Mouse (Mus musculus): ENCODE measurements around the gene Cdhr2. TPM values are rescaled to one million over a fixed set of nuclear protein-coding genes. Genes with fewer than 3 reads are reported as not detected.
A peak's percentile ranks its signal among the peaks of the same experiment; 100 is the strongest.

Cdhr2 gene
- polyA plus RNA-seq, 1 experiment from 2014 or later, result not detected

GRCm38 (mm10) chr13:54765281-54766191 is 64.3 kb downstream of the Cdhr2 start:
- Histone ChIP-seq H3K9me3 (ENCODE audit: low read length) (no peaks in the 10 kb centered on the region), H3K9ac (replicated peaks; ENCODE audit: low read depth) (no peak overlapping the region), H3K27me3 (replicated peaks; ENCODE audit: insufficient read depth, low read length) (peaks cover 22% of the 10 kb centered on the region), H3K4me2 (replicated peaks; ENCODE audit: low read depth, low read length) (peak overlapping the region; percentile 17; the same call in 1 of the 2 replicates), H3K4me1 (ENCODE audit: insufficient read depth, low read depth, low read length) (no peaks in the 10 kb centered on the region), H3K4me3 (ENCODE audit: low read depth, low read length) (no peak overlapping the region), H3K27ac (ENCODE audit: low read length) (no peak overlapping the region), H3K36me3 (ENCODE audit: insufficient read depth, low read length) (no peaks in the 10 kb centered on the region)
- DNase-seq (ENCODE audit: low spot score) (no peak), ATAC-seq (no peak)
- 5% methylated on average over 44 of the region's 44 CpGs for WGBS
- TF ChIP-seq EP300 (IDR thresholded peaks at IDR 0.05), result no peak
- TF ChIP-seq CTCF (IDR thresholded peaks at IDR 0.05), result no peak

- no peak within 1 kb of the TSS for H3K9ac ChIP-seq (replicated peaks; ENCODE audit: low read depth)
- peak; percentile 48; the same call in 1 of the 2 replicates for ATAC-seq
- peak within 1 kb of the TSS; percentile 17; the same call in 1 of the 2 replicates for H3K4me2 ChIP-seq (replicated peaks; ENCODE audit: low read depth, low read length)
- no peaks in the 10 kb centered on the region for H3K9me3 ChIP-seq (ENCODE audit: low read length)
- H3K4me3 ChIP-seq (ENCODE audit: low read depth, low read length), result no peak within 1 kb of the TSS
- WGBS, result 3% methylated on average over 35 of the region's 35 CpGs
- no peak within 1 kb of the TSS for H3K27ac ChIP-seq (ENCODE audit: low read length)
- TF ChIP-seq EP300 (IDR thresholded peaks at IDR 0.05), result no peak
- TF ChIP-seq CTCF (IDR thresholded peaks at IDR 0.05), result peak; percentile 73
- H3K27me3 ChIP-seq (replicated peaks; ENCODE audit: insufficient read depth, low read length), result peaks cover 22% of the 10 kb centered on the region
- no peaks in the 10 kb centered on the region for H3K4me1 ChIP-seq (ENCODE audit: insufficient read depth, low read depth, low read length)
- no peak for DNase-seq (ENCODE audit: low spot score)
- no peaks in the 10 kb centered on the region for H3K36me3 ChIP-seq (ENCODE audit: insufficient read depth, low read length)
Observed at GRCm38 (mm10) chr13:54766192-54766768, 65.0 kb downstream of the Cdhr2 start, which contains the start of gene Sncb. Sncb (minus strand) TSS chr13:54766595.

- H3K4me2 ChIP-seq (replicated peaks; ENCODE audit: low read depth, low read length), result no peak overlapping the region
- no peak for ATAC-seq
- DNase-seq (ENCODE audit: low spot score), result no peak
- H3K9ac ChIP-seq (replicated peaks; ENCODE audit: low read depth), result no peak overlapping the region
- H3K27ac ChIP-seq (ENCODE audit: low read length), result no peak overlapping the region
- TF ChIP-seq EP300 (IDR thresholded peaks at IDR 0.05) (no peak), CTCF (IDR thresholded peaks at IDR 0.05) (no peak)
- no peaks in the 10 kb centered on the region for H3K4me1 ChIP-seq (ENCODE audit: insufficient read depth, low read depth, low read length)
- H3K36me3 ChIP-seq (ENCODE audit: insufficient read depth, low read length), result no peaks in the 10 kb centered on the region
- 82% methylated on average over 4 of the region's 4 CpGs for WGBS
- H3K27me3 ChIP-seq (replicated peaks; ENCODE audit: insufficient read depth, low read length), result peaks cover 22% of the 10 kb centered on the region
- no peak overlapping the region for H3K4me3 ChIP-seq (ENCODE audit: low read depth, low read length)
- H3K9me3 ChIP-seq (ENCODE audit: low read length), result no peaks in the 10 kb centered on the region
Observed at GRCm38 (mm10) chr13:54767012-54767411, 65.8 kb downstream of the Cdhr2 start.

- Histone ChIP-seq H3K27ac (ENCODE audit: low read length) (no peak overlapping the region), H3K4me2 (replicated peaks; ENCODE audit: low read depth, low read length) (no peak overlapping the region), H3K9ac (replicated peaks; ENCODE audit: low read depth) (no peak overlapping the region), H3K9me3 (ENCODE audit: low read length) (no peaks in the 10 kb centered on the region), H3K36me3 (ENCODE audit: insufficient read depth, low read length) (no peaks in the 10 kb centered on the region), H3K4me3 (ENCODE audit: low read depth, low read length) (no peak overlapping the region), H3K4me1 (ENCODE audit: insufficient read depth, low read depth, low read length) (no peaks in the 10 kb centered on the region), H3K27me3 (replicated peaks; ENCODE audit: insufficient read depth, low read length) (no peaks in the 10 kb centered on the region)
- ATAC-seq (no peak), DNase-seq (ENCODE audit: low spot score) (peak; percentile 42)
- TF ChIP-seq EP300 (IDR thresholded peaks at IDR 0.05), result no peak
- TF ChIP-seq CTCF (IDR thresholded peaks at IDR 0.05), result no peak
- 67% methylated on average over 3 of the region's 3 CpGs for WGBS
Observed at GRCm38 (mm10) chr13:54780592-54780991, 79.3 kb downstream of the Cdhr2 start.

GRCm38 (mm10) chr13:54781086-54781485 is 79.8 kb downstream of the Cdhr2 start:
- no peak for TF ChIP-seq EP300 (IDR thresholded peaks at IDR 0.05)
- TF ChIP-seq CTCF (IDR thresholded peaks at IDR 0.05), result no peak
- H3K27me3 ChIP-seq (replicated peaks; ENCODE audit: insufficient read depth, low read length), result no peaks in the 10 kb centered on the region

GRCm38 (mm10) chr13:54783235-54783634 is 82.0 kb downstream of the Cdhr2 start:
- 33% methylated on average over 2 of the region's 2 CpGs for WGBS
- no peak for DNase-seq (ENCODE audit: low spot score)
- no peak for ATAC-seq
- Histone ChIP-seq H3K27me3 (replicated peaks; ENCODE audit: insufficient read depth, low read length) (no peaks in the 10 kb centered on the region), H3K9me3 (ENCODE audit: low read length) (no peaks in the 10 kb centered on the region), H3K36me3 (ENCODE audit: insufficient read depth, low read length) (no peaks in the 10 kb centered on the region), H3K4me2 (replicated peaks; ENCODE audit: low read depth, low read length) (no peak overlapping the region), H3K4me1 (ENCODE audit: insufficient read depth, low read depth, low read length) (no peaks in the 10 kb centered on the region), H3K27ac (ENCODE audit: low read length) (no peak overlapping the region), H3K9ac (replicated peaks; ENCODE audit: low read depth) (no peak overlapping the region), H3K4me3 (ENCODE audit: low read depth, low read length) (no peak overlapping the region)
- TF ChIP-seq EP300 (IDR thresholded peaks at IDR 0.05) (no peak), CTCF (IDR thresholded peaks at IDR 0.05) (no peak)

More at GRCm38 (mm10) chr13:54781086-54781485, 79.8 kb downstream of the Cdhr2 start:
- Histone ChIP-seq H3K36me3 (ENCODE audit: insufficient read depth, low read length) (no peaks in the 10 kb centered on the region), H3K4me3 (ENCODE audit: low read depth, low read length) (no peak overlapping the region), H3K9me3 (ENCODE audit: low read length) (no peaks in the 10 kb centered on the region), H3K4me1 (ENCODE audit: insufficient read depth, low read depth, low read length) (no peaks in the 10 kb centered on the region), H3K4me2 (replicated peaks; ENCODE audit: low read depth, low read length) (no peak overlapping the region), H3K27ac (ENCODE audit: low read length) (no peak overlapping the region), H3K9ac (replicated peaks; ENCODE audit: low read depth) (no peak overlapping the region)
- 74% methylated on average over 3 of the region's 3 CpGs for WGBS
- DNase-seq (ENCODE audit: low spot score) (no peak), ATAC-seq (no peak)

Measured in lung, postnatal 0 days (tissue).